Mouse (Mus musculus): ENCODE measurements around the gene Fli1. TPM values are rescaled to one million over a fixed set of nuclear protein-coding genes. Genes with fewer than 3 reads are reported as not detected.

The Fli1 gene
- polyA plus RNA-seq, 1 experiment from 2014 or later = 21.6 TPM

DNA sequence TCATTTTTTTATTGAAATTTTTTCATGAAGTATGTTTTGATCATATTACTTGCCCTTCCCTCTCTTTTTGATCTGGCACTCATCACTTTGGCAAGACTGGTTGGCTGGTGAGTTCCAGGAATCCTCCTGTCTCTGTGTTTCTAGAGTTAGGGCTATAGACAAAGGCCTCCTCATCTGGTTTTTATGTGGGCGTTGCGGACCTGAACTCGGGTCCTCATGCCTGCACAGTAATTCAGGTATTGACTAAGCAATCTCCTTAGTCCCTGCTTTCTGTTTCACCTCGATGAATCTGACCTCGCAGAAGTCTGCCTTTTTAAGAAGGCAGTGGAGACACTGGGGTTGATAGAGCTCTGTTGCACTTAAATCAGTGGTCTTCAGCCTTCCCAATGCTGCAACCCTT, 54.8 kb downstream of the Fli1 start:
- ATAC-seq (replicated peaks; ENCODE audit: low FRiP score, low read depth) (no peak), DNase-seq (ENCODE audit: low spot score) (no peak)
- no peak overlapping the region for H3K4me3 ChIP-seq (replicated peaks; ENCODE audit: low read depth, low read length)
- H3K4me1 ChIP-seq (replicated peaks; ENCODE audit: insufficient read depth, low read length) = 0 out of 2 replicates have a peak, but pooled peaks cover 1% of the 10 kb centered on the region
- no peak for TF ChIP-seq CTCF (IDR thresholded peaks at IDR 0.05; ENCODE audit: low read depth)
- H3K9ac ChIP-seq (ENCODE audit: low read depth, low read length) = no peak overlapping the region
- 90% methylated on average over 5 of the region's 5 CpGs for WGBS
- H3K27ac ChIP-seq = no peak overlapping the region
- H3K4me2 ChIP-seq (ENCODE audit: low read length) = no peak overlapping the region
- H3K27me3 ChIP-seq (ENCODE audit: insufficient read depth, low read length) = no peaks in the 10 kb centered on the region
- no peaks in the 10 kb centered on the region for H3K9me3 ChIP-seq (replicated peaks; ENCODE audit: low read length)
- no peaks in the 10 kb centered on the region for H3K36me3 ChIP-seq (ENCODE audit: insufficient read depth, low read length)

DNA sequence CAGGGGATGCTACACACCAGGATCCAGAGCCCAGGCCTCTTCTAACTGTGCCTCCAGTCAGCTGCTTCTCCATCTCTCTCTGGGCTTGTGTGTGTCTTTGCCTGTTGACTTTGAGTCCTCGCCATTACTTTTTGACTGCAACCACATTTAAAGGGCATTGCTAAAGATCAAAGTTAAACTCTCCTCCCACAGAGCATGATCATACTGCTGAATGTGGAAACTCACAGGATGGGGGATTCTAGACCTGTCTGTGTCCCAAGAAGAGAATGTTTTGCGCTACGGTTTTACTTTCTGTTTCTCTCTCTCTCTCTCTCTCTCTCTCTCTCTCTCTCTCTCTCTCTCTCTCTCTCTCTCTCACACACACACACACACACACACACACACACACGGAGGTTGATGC, 55.3 kb downstream of the Fli1 start:
- TF ChIP-seq CTCF (IDR thresholded peaks at IDR 0.05; ENCODE audit: low read depth) = no peak
- Histone ChIP-seq H3K27ac (no peak overlapping the region), H3K4me1 (replicated peaks; ENCODE audit: insufficient read depth, low read length) (no peaks in the 10 kb centered on the region), H3K27me3 (ENCODE audit: insufficient read depth, low read length) (no peaks in the 10 kb centered on the region), H3K4me2 (ENCODE audit: low read length) (no peak overlapping the region), H3K36me3 (ENCODE audit: insufficient read depth, low read length) (no peaks in the 10 kb centered on the region), H3K9ac (ENCODE audit: low read depth, low read length) (no peak overlapping the region), H3K4me3 (replicated peaks; ENCODE audit: low read depth, low read length) (no peak overlapping the region), H3K9me3 (replicated peaks; ENCODE audit: low read length) (no peaks in the 10 kb centered on the region)
- DNase-seq (ENCODE audit: low spot score) = no peak
- 78% methylated on average over 4 of the region's 4 CpGs for WGBS
- no peak for ATAC-seq (replicated peaks; ENCODE audit: low FRiP score, low read depth)

DNA sequence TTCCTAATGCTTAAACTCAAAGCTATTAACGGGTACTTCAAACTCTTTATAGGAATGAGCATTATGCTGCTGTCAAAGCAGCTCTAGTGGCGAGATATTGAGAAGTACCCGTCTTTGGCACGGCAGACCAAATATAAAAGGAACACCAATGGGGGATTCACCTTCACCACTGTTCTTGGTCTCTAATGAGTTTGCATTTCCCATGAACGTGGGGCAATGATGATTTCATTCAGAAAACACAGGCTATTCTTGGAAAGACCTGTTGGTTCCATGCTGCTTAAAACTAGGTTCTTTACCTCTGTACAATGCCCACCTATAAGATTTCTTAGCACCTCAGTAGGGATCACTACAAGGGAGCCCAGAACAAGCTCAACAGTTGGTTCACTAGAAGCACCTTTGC, 62.2 kb downstream of the Fli1 start:
- H3K27me3 ChIP-seq (ENCODE audit: insufficient read depth, low read length) = no peaks in the 10 kb centered on the region
- no peaks in the 10 kb centered on the region for H3K9me3 ChIP-seq (replicated peaks; ENCODE audit: low read length)
- DNase-seq (ENCODE audit: low spot score) (no peak), ATAC-seq (replicated peaks; ENCODE audit: low FRiP score, low read depth) (no peak)
- TF ChIP-seq CTCF (IDR thresholded peaks at IDR 0.05; ENCODE audit: low read depth) = no peak
- no peak overlapping the region for H3K4me2 ChIP-seq (ENCODE audit: low read length)
- 0 out of 2 replicates have a peak, but pooled peaks cover 4% of the 10 kb centered on the region for H3K36me3 ChIP-seq (ENCODE audit: insufficient read depth, low read length)
- no peak overlapping the region for H3K27ac ChIP-seq
- no peak overlapping the region for H3K9ac ChIP-seq (ENCODE audit: low read depth, low read length)
- 88% methylated on average over 5 of the region's 5 CpGs for whole genome bisulfite sequencing
- no peak overlapping the region for H3K4me3 ChIP-seq (replicated peaks; ENCODE audit: low read depth, low read length)
- 0 out of 2 replicates have a peak, but pooled peaks cover 3% of the 10 kb centered on the region for H3K4me1 ChIP-seq (replicated peaks; ENCODE audit: insufficient read depth, low read length)

DNA sequence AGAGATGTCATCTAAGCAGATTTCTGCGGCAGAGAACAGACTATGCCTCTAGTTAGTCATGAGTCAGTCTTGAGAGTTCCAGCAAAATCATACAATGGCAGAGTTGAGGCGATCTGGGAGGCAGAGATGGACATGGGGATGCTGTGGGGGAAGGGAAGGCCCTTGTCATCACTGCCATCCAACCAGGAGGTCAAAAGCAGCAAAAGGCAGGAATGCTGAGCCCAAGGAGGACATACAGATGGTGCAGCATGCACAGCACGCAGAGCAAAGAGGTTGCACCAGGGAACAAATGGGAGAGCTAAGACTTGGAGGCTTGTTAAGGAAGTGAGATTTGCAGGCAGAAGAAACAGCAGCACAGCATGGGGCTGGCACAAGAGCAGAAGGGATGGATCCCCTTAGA, 63.9 kb downstream of the Fli1 start:
- no peak overlapping the region for H3K4me2 ChIP-seq (ENCODE audit: low read length)
- H3K36me3 ChIP-seq (ENCODE audit: insufficient read depth, low read length) = 0 out of 2 replicates have a peak, but pooled peaks cover 4% of the 10 kb centered on the region
- 0 out of 2 replicates have a peak, but pooled peaks cover 3% of the 10 kb centered on the region for H3K4me1 ChIP-seq (replicated peaks; ENCODE audit: insufficient read depth, low read length)
- H3K9ac ChIP-seq (ENCODE audit: low read depth, low read length) = no peak overlapping the region
- H3K27me3 ChIP-seq (ENCODE audit: insufficient read depth, low read length) = no peaks in the 10 kb centered on the region
- H3K9me3 ChIP-seq (replicated peaks; ENCODE audit: low read length) = no peaks in the 10 kb centered on the region
- TF ChIP-seq CTCF (IDR thresholded peaks at IDR 0.05; ENCODE audit: low read depth) = no peak
- WGBS = 56% methylated on average over 3 of the region's 3 CpGs
- ATAC-seq (replicated peaks; ENCODE audit: low FRiP score, low read depth) = no peak
- H3K27ac ChIP-seq = no peak overlapping the region
- DNase-seq (ENCODE audit: low spot score) = no peak
- H3K4me3 ChIP-seq (replicated peaks; ENCODE audit: low read depth, low read length) = no peak overlapping the region

DNA sequence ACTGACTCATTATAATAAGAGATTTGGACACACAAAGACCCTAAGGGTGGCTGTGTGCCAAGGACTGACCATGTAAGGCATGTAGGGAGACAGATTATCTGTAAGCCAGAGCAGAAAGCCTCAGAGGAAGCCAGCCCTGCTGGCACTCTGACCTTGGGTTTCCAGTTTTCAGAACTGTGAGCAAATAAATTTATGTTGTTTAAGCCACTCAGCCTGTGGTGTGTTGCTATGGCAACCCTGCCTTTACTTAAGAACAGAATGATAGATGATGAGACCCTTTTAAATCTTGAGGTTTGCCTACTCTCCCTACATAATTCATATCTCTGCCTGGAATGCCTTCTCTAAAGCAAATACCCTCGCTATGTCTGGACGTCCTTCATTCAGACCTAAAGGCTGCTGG, 64.6 kb downstream of the Fli1 start:
- H3K9ac ChIP-seq (ENCODE audit: low read depth, low read length) = 0 out of 2 replicates have a peak overlapping the region, but pooled peaks have one; percentile 13
- 0 out of 2 replicates have a peak, but pooled peaks cover 6% of the 10 kb centered on the region for H3K36me3 ChIP-seq (ENCODE audit: insufficient read depth, low read length)
- no peaks in the 10 kb centered on the region for H3K27me3 ChIP-seq (ENCODE audit: insufficient read depth, low read length)
- no peak overlapping the region for H3K4me3 ChIP-seq (replicated peaks; ENCODE audit: low read depth, low read length)
- H3K27ac ChIP-seq = no peak overlapping the region
- WGBS = 38% methylated on average over 2 of the region's 2 CpGs
- H3K4me2 ChIP-seq (ENCODE audit: low read length) = no peak overlapping the region
- no peak for ATAC-seq (replicated peaks; ENCODE audit: low FRiP score, low read depth)
- H3K9me3 ChIP-seq (replicated peaks; ENCODE audit: low read length) = no peaks in the 10 kb centered on the region
- DNase-seq (ENCODE audit: low spot score) = peak; percentile 64
- 0 out of 2 replicates have a peak, but pooled peaks cover 3% of the 10 kb centered on the region for H3K4me1 ChIP-seq (replicated peaks; ENCODE audit: insufficient read depth, low read length)
- TF ChIP-seq CTCF (IDR thresholded peaks at IDR 0.05; ENCODE audit: low read depth) = no peak

DNA sequence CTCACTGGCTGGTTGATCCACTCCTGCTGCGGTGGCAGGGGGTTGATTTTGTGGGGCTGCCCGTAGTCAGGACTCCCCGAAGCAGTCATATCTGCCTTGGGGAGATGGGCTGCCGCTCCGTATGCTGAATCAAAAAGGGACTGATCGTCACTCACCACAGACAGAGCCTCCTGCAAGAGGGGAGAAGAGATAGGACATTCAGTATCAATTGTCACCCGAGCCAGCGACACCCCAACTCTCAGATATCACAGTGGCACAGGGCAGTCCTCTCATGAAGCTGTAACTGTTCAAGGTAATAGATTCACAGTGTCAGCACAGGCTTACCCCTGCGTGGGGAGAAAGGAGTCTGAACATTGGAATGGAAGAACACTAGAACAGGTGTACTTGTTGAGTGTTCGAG, 66.1 kb downstream of the Fli1 start:
- TF ChIP-seq CTCF (IDR thresholded peaks at IDR 0.05; ENCODE audit: low read depth) = no peak
- no peak overlapping the region for H3K4me2 ChIP-seq (ENCODE audit: low read length)
- no peak overlapping the region for H3K9ac ChIP-seq (ENCODE audit: low read depth, low read length)
- WGBS = 94% methylated on average over 10 of the region's 10 CpGs
- no peak overlapping the region for H3K27ac ChIP-seq
- no peaks in the 10 kb centered on the region for H3K27me3 ChIP-seq (ENCODE audit: insufficient read depth, low read length)
- H3K9me3 ChIP-seq (replicated peaks; ENCODE audit: low read length) = no peaks in the 10 kb centered on the region
- H3K4me1 ChIP-seq (replicated peaks; ENCODE audit: insufficient read depth, low read length) = 0 out of 2 replicates have a peak, but pooled peaks cover 3% of the 10 kb centered on the region
- ATAC-seq (replicated peaks; ENCODE audit: low FRiP score, low read depth) = no peak
- H3K4me3 ChIP-seq (replicated peaks; ENCODE audit: low read depth, low read length) = no peak overlapping the region
- no peak for DNase-seq (ENCODE audit: low spot score)
- 0 out of 2 replicates have a peak, but pooled peaks cover 6% of the 10 kb centered on the region for H3K36me3 ChIP-seq (ENCODE audit: insufficient read depth, low read length)
